Mouse (Mus musculus) liver, adult 2 months (tissue): ENCODE measurements at regions not wholly inside any gene's neighbourhood (a gene's known extent, or its start where the extent isn't known, plus 50 kb on each side); places are given as distances from the start of the nearest gene placed in this dataset.

Source experiments
- CTCF ChIP-seq: fragments of 200-500 bp; IDR thresholded peaks from 2 replicates; pipeline ENCODE4 v1.5.1; 2011; ENCODE audit warnings: low read depth, low read length, control low read depth
- POLR2A ChIP-seq: fragments of 200-500 bp; IDR thresholded peaks from 2 replicates; pipeline ENCODE4 v1.6.1; 2011; ENCODE audit warnings: low read length, control low read depth; ENCODE audit not compliant: insufficient read depth; ENCODE audit errors: extremely low read depth

GRCm38 (mm10) chr15:68739344-68739743, 2238.6 kb upstream of the Lrrc6 start:
- TF ChIP-seq CTCF (no peak), POLR2A (no peak)
